ENCODE assay signal across 15 mouse cellular contexts in the genomic region with DNA sequence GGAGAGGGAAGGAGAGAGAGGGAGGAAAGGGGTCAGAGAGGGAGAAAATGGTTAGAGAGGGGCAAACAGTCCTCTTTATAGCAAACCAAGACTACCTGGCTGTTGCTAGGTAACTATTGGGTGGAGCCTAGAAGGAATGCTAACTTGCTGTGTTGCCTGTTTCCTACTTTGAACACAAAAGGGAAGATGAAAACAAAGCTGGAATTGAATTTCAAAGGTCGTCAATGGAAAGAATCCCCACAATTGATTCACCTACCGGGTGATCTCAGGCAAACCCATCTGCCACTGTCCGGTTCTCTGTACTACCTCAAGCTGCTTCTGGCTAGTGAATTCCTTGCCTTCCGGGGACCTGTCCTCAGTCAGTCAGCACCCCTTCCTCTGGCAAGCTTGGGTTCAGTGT. TPM values are rescaled to one million over a fixed set of nuclear protein-coding genes. Genes with fewer than 3 reads are reported as not detected.
"Had no signal": no experiment of that assay in that cellular context is flagged by ENCODE, and none has a peak within 500 bp of the region (broad histone marks: within the 10 kb centered on the region; RNA-seq: fewer than 3 reads in every experiment).

No protein-coding gene starts in this region.

- DNase-seq: lung, adult 18-20 months; lung, embryonic 14.5 days; lung, postnatal 10 days; retina, postnatal 1 day; right cerebral cortex, adult 18-20 months; right cerebral cortex, postnatal 25 days; right cerebral cortex, postnatal 4 days; spleen, adult 18-20 months; thymus, adult 18-20 months; thymus, postnatal 14 days; thymus, postnatal 36 days had no signal

RNA-seq across cellular contexts. Expression of gene Taar5, which starts 7.5 kb away (rescaled TPM):
- total RNA-seq: megakaryocyte progenitor cell, adult 5-6 weeks; midbrain, postnatal 0 days; monocyte, adult 5-6 weeks; neutrophil, adult 5-6 weeks had no signal

RNA-seq across cellular contexts. Expression of gene Taar6, which starts 7.5 kb away (rescaled TPM):
- total RNA-seq: megakaryocyte progenitor cell, adult 5-6 weeks; midbrain, postnatal 0 days; monocyte, adult 5-6 weeks; neutrophil, adult 5-6 weeks had no signal

RNA-seq across cellular contexts. Expression of gene Taar7a, which starts 15.3 kb away (rescaled TPM):
- total RNA-seq: megakaryocyte progenitor cell, adult 5-6 weeks; midbrain, postnatal 0 days; monocyte, adult 5-6 weeks; neutrophil, adult 5-6 weeks had no signal

RNA-seq across cellular contexts. Expression of gene Taar4, which starts 17.7 kb away (rescaled TPM):
- total RNA-seq: megakaryocyte progenitor cell, adult 5-6 weeks; midbrain, postnatal 0 days; monocyte, adult 5-6 weeks; neutrophil, adult 5-6 weeks had no signal

RNA-seq across cellular contexts. Expression of gene Taar7b, which starts 21.8 kb away (rescaled TPM):
- total RNA-seq: megakaryocyte progenitor cell, adult 5-6 weeks; midbrain, postnatal 0 days; monocyte, adult 5-6 weeks; neutrophil, adult 5-6 weeks had no signal
